ENCODE assay signal across 12 mouse cellular contexts in the genomic region with DNA sequence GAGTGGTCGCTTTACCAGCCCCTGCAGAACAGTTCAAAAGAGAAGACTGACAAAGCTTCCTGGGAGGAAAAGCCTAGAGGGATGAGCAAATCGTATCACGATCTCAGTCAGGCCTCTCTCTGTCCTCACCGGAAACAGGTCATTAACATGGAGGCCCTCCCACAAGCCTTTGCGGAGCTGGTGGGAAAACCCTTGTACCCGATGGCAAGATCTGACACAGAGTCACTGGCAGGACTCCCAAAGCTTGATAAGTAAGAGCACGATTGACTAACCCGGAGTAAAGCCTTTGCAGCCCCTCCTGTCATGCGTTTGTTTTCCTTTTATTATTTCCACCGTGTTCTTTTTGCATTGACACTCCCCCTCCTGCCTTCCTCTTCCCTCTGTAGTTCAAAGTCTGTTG.
DNase-seq lines count a peak whose midpoint lies in the region; ATAC-seq and TF ChIP-seq lines count a peak whose summit lies in the region.
"Had no signal": no experiment of that assay in that cellular context is flagged by ENCODE, and none has a peak within 500 bp of the region (broad histone marks: within the 10 kb centered on the region; RNA-seq: fewer than 3 reads in every experiment).

No protein-coding gene starts in this region.

- H3K27me3 ChIP-seq in hindbrain, postnatal 0 days (ENCODE audit: insufficient read depth, low read length): no peaks in the 10 kb centered on the region
- no peaks in the 10 kb centered on the region for H3K27me3 ChIP-seq in hindbrain, embryonic 12.5 days

- peak; percentile 56 to 66 for DNase-seq in cerebellum, postnatal 14 days
- no peak for DNase-seq in cerebellum, adult 9-10 months
- DNase-seq in hindbrain, postnatal 0 days (ENCODE audit: low spot score): peak; percentile 69
- DNase-seq in ovary, adult 18-20 months (ENCODE audit: low spot score): peak; percentile 11
- no peak for DNase-seq in ovary, postnatal 36 days (ENCODE audit: low spot score)
- peak; percentile 38 for DNase-seq in testis, postnatal 10 days (ENCODE audit: low spot score)
- no peak for DNase-seq in retina, embryonic 14.5 days (ENCODE audit: low spot score)
- DNase-seq: kidney, adult 11 months; lung, postnatal 4 days had no signal

- peak overlapping the region; percentile 34 for H3K4me2 ChIP-seq in hindbrain, postnatal 0 days (ENCODE audit: low read depth, low read length)
- H3K4me2 ChIP-seq in hindbrain, embryonic 12.5 days (replicated peaks): no peak overlapping the region
- H3K4me2 ChIP-seq: liver, embryonic 11.5 days had no signal

- H3K9me3 ChIP-seq in hindbrain, postnatal 0 days (ENCODE audit: low read length): no peaks in the 10 kb centered on the region
- no peaks in the 10 kb centered on the region for H3K9me3 ChIP-seq in hindbrain, embryonic 12.5 days (replicated peaks)

- no peak overlapping the region for H3K4me3 ChIP-seq in hindbrain, postnatal 0 days (ENCODE audit: low read length)
- H3K4me3 ChIP-seq in hindbrain, embryonic 12.5 days: no peak overlapping the region

- H3K9ac ChIP-seq in hindbrain, postnatal 0 days (replicated peaks; ENCODE audit: low read length): no peak overlapping the region
- H3K9ac ChIP-seq in hindbrain, embryonic 12.5 days: no peak overlapping the region

- peaks cover 4% of the 10 kb centered on the region; the same call in 1 of the 2 replicates for H3K4me1 ChIP-seq in hindbrain, postnatal 0 days (ENCODE audit: insufficient read depth, low read length)
- H3K4me1 ChIP-seq in hindbrain, embryonic 12.5 days: no peaks in the 10 kb centered on the region; the same call in 1 of the 2 replicates

- no peak for TF ChIP-seq CTCF in hindbrain, postnatal 0 days (IDR thresholded peaks at IDR 0.05; ENCODE audit: low read depth)

- H3K36me3 ChIP-seq in hindbrain, postnatal 0 days (ENCODE audit: insufficient read depth, low read length): no peaks in the 10 kb centered on the region
- peaks cover 13% of the 10 kb centered on the region for H3K36me3 ChIP-seq in hindbrain, embryonic 12.5 days
- H3K36me3 ChIP-seq: G1E had no signal

- peak overlapping the region; percentile 65 for H3K27ac ChIP-seq in hindbrain, postnatal 0 days
- H3K27ac ChIP-seq in hindbrain, embryonic 12.5 days: no peak overlapping the region

- ATAC-seq in hindbrain, postnatal 0 days: peak; percentile 77
- no peak for ATAC-seq in hindbrain, embryonic 12.5 days (ENCODE audit: low FRiP score)

- WGBS in hindbrain, postnatal 0 days: 42% methylated on average over 10 of the region's 10 CpGs
- 76% methylated on average over 10 of the region's 10 CpGs for WGBS in hindbrain, embryonic 12.5 days

Comparison
In these comparisons a context has a peak if more than half of its experiments do, and no peak if none do; other contexts are left out.
1. DNase-seq: peak in cerebellum, postnatal 14 days (2 of 2), hindbrain, postnatal 0 days (single experiment), ovary, adult 18-20 months (single experiment) and testis, postnatal 10 days (single experiment); none in cerebellum, adult 9-10 months (single experiment), ovary, postnatal 36 days (single experiment) and retina, embryonic 14.5 days (single experiment).